Mouse (Mus musculus): ENCODE data around the gene Casz1. TPM values are rescaled to one million over a fixed set of nuclear protein-coding genes. Genes with fewer than 3 reads are reported as not detected.

Gene Casz1
- 1 to 10 TPM; 1.1 to 1.3 TPM for total RNA-seq (2021)
- long read RNA-seq, partial matches to known transcripts = 0 of 1 reads
- long read RNA-seq, other reads (novel, unspliced or antisense) = 1 of 1 reads

DNA sequence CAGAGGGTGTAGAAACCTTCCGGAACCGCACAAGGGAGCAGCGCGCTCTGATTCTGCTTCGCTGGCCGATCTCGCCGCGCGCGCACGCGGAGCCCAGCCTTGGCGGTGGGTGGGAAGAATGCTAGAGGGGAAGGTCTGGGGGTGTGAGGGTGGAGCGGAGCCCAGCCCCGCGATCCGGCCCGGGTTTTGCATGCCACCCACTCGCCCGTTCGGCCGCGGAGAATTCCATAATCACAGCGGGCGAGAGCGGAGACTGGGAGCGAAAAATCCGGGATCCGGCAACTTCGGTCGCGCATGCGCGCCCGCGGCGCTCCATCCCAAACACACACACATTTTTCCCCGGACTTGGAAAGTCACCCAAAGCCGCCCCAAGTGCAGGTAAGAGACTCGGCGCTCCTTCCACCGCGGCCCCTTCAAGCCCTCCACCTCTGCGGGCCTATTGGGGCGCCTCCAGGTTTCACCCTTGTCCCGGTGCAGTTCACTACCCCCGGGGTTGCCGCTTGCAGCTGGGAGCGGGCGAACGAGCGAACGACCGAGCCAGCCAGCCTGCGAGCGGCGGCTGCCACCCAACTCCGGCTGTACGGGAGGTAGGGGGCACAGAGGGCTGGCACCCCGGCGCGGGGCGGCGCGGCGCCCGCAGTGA, at the start of gene Casz1:
TSS of gene Casz1 (plus strand) at position 293 of the 643 bp plus-strand sequence.
- peak; percentile 91 to 93 for DNase-seq (ENCODE audit: low spot score in 2 of 2)

DNA sequence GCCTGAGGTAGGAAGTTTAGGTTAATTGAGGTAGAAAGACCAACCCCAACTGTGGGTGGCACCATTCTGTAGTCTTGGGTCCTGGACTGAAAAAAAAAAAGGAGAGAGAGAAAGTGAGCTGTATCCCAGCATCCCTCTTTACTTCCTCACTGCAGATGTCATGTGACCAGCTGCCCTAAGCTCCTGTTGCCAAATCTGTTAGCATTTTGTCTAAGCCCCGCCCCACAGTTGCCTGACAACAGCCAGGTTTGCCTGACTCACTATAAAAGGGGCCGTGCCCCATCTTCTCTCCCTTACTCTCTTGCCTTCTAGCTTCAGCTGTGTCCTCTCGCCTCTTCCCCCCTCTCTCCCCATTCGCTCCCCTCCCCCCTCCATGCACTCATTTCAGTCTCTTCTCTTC, 45.4 kb upstream of the Casz1 start:
- DNase-seq (ENCODE audit: low spot score in 2 of 2) = no peak

DNA sequence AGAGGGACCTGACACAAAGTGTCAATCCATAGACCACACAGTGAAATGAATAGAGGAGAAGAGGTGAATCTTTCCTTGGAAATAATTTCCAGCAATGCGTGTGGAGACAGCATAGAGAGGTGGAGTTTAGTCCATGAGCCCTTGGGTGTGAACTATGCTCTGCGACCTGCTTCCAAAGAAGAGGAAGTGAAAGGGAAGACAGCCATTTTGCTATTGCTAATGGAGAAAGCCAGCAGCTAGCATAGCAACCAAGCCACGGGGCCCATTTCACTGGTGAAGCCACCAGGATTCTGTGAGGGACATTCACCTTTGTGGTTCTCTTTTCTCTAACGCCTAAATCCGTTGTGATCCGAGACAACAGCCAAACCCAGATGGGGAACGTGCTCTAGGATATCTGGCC, 44.1 kb upstream of the Casz1 start:
- no peak for DNase-seq (ENCODE audit: low spot score in 2 of 2)

DNA sequence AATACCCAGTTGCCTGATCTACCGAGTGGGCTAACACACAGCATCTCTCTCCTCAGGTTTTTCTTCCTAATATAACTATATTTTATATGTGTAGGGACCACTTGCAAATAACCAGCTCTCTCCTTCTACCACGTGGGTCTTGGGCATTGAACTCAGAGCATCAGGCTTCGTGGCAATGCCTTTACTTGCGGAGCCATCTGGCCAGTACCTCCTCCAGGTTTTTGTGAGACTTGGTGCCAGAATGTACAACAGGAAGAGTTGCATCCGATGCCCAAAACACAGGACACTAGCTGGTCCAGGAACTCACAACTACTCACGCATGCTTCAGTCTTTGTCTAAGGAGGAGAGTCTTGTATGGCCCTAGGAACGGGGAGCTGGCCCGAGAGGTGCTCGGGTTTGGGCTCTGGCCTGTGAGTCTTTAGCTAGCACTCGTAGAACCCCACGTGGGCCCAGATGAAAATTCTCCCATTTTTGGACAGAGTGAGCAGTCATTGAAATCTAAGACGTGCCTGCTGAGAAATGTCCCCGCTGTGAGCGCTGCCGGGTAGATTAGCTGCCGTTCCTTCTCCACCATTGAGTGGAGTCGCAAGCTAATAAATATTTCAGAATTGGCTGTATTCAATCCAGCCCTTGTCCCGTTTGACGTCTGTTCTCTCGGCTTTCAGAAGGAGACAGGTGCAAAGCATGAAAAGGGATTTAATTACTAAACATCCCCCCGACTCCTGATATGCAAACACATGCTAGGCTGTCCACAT, 38.0 kb upstream of the Casz1 start:
- no peak for DNase-seq (ENCODE audit: low spot score in 2 of 2)

DNA sequence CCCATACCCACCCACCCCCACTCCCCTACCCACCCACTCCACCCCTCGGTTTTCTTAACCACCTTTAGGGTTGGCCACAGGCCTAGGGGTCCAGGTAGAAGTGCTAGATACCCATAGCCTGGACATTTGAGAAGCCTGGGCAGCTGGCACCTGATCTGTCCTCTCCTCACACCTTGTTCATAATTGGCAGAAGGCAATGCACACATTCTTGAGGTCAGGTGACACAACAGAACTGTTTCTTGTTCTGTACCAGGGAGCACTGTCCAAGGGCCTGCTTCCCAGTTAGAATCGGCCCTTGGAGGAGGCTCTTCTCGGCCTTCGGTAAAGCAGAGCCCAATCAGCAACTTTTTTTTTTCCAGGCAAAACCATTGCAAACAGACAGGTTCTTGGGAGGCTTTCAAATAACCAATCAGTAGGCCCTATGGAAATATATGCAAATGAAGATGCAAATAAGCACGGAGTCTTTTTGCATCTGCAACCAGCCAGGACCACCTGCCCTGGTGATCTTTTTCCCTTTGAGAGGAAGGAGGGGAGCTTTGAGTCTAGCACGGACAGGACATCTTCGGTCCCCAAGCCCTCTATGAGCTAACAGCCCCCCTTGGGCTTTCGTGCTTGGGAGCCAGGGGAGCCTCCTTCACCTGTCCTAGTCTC, 36.4 kb upstream of the Casz1 start:
- no peak for DNase-seq (ENCODE audit: low spot score in 2 of 2)

DNA sequence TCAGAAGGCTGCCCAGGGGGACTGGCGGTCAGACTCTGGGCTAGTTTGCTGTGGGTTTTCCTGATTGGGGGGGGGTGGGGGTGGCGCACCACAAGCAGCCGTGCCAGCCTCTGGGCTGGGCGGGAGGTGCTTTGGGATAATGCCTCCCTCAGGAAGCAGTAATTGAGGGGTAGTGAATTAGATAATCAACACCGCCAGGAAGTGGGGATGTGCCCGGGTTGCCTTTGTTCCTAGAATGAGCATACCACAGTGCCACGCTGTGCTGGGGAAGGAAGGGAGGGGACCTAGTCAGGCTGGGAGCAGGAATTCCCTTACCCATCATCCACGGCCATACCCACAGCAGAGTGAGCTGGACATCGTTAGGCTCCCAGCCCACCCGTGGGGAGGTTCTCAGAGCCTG, 35.6 kb upstream of the Casz1 start:
- DNase-seq (ENCODE audit: low spot score in 2 of 2) = no peak

DNA sequence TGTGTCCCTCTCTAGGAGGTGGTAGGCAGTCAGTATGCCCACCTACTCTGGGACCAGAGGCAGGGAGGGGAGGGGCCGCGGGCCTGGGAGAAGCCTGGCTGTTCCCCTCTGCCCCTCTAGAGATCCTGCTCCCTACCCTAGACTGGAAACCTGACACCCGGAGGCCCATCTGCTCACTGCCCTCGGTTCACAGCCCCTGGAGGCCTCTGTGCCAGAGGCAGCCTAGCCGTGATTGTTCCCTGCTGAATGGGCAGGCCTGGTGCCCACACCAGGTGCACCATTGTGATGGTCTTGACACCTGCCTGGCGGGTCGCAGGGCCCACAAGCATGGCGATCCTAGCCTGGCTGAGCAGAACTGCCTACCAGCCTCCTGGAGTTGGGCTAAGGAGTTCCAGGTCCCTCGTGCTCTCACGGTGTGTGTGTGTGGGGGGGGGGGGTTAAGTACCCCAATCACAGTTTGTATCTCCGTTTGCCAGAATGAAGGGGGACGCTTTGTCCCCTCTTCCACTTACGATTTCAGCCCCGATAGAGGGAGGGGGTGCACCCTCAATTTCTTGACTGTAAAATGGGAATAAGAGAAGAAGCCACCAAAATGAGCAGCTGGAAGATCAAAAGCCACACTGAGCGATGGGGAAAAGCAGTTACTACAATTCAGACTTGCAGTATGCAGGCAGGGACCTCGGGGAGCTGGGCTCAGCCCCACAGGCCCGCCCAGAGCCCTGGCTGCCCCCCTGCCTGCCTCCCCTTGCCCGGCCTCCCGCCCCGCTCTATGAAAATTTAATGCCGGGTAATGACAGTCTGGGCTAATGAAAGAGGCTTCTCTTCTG, 33.4 kb upstream of the Casz1 start:
- DNase-seq (ENCODE audit: low spot score in 2 of 2) = no peak

DNA sequence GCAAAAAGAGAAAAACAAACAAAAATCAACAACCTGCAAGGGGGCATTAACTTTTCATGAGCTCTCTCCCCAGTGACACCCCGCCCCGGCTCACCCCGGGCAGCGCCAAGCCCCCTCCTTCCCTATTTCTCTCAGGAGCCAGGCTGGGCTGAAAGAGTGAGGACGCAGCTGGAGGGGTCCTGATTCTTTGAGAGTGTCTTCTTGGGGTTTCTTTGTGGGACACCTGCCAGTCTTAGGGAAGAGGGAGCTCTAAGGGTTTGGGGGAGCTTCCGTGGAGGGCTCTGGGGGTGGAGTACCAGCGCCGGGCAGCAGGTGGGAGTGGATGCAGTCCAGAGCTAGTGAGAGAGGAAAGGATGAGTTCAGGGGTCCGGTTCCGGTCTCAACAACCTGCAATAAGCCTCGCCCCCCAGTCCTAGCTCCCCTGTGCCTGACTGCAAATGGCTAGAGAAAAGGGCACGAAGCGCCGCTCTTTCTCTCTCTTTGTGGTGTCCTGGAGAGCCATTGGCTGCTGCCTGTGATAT, 32.8 kb upstream of the Casz1 start:
- no peak for DNase-seq (ENCODE audit: low spot score in 2 of 2)

DNA sequence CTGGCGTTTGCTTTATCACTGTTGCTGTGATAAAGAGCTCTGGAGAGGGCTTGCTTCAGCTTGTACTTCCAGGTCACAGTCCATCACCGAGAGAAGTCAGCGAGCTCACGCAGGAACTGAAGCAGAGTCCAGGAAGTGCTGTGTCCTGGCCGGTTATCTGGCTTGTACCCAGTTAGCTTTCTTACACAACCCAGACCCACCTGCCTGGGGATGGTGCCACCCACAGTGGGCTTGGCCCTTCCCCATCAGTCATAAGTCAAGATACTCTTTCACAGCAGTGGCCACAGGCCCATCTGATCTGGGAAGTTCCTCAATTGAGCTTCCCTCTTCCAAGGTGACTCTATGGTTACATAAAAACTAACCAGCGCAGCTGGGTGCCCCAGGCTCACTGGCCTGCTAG, 31.6 kb upstream of the Casz1 start:
- DNase-seq (ENCODE audit: low spot score in 2 of 2) = no peak

DNA sequence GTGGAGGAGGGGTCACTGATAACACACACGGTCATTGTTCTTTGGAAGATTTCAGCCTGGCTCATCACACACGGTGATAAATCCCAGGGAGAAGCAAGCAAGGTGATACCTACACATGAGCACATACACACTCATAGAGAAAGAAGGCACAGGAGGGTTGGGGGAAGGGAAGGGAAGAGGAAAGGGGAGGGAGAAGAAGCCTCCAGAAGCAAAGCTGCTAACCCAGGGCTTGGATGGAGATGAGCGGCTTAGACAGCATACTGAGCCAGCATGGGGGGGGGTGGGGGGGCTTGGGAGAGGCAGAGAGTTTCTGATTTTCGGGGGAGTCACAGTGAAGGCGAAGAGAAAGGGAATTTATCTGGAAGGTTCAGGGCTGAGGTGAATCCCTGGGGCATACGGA, 30.2 kb upstream of the Casz1 start:
- no peak for DNase-seq (ENCODE audit: low spot score in 2 of 2)

DNA sequence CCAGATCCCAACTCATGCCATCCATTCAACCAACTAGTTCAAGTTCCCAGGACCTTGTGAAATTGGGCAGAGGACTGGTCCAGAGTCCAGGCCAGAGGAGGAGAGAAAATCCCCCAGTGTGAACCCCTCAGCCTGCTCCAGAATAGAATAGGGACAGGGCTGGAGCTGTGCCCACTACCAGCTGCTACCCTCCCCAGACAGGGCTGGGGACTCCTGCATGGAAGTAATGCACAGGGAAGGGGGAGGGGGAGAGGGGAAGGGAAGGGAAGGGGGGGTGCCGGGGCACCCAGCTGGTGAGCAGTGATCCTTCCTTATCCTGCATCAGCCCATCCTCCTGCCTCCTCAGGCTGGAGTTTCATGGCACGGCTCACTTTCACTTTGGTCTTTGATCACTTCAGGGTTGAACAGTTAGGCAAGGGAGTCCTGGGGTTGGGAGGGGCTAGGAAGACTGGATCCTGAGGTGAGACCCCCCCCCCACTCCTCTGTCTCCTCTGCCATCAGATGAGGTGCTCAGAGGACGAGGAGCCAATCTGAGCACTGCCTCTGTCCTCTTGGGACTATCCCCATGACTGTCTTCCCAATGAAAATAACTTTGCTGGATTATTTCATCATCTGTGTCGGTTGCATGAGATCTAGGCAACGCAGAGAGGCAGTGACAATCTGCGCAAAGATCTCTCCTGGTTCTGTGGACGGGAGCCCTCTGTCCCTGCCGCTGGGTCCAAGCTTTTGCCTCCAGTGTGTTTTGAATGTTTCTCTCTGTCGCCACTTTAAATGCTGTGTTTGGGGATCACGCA, 28.6 kb upstream of the Casz1 start:
- no peak for DNase-seq (ENCODE audit: low spot score in 2 of 2)

DNA sequence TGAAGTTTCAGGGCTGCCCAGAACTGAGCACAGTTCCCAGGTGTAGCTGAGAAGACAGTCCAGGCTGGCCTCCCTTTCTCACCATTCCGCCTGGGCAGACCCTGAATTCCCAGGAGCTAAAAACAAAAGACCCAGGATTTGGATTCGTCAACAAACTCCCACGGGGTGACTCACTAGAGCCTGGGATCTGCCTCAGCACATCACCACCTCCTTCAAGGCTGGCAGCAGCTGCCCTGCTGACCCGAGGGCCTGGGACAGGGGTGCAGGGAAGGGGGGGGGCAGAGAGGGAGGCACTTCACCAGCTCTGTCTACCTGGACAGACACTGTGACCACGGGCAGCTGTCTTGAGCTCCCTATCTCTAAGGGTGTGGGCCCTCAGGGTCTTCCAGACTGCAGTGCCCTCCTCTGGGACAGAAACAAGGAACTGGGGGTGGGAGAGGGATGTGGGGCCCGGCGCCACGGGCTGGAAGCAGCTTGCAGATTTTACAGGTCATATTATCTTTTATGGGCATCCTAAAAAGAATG, 24.1 kb upstream of the Casz1 start:
- no peak for DNase-seq (ENCODE audit: low spot score in 2 of 2)

DNA sequence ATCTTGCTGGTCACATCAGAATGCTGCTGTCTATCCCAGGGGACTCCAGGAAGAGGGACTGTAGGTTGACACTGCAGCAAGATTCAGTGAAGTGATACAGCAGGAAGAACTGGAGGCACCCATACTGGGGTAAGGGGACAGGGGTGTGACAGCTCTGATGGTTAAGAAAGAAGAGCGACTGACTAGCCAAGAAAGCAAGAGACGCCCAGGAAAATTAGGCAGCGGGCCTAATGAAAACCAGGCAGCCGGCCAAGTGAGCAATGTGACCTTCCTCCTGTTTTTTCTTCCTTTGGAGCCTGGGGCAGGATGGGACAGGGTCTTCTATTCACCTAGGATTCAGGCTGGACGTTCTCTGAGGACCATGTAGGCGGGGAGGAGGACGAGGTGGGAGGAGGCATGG, 22.7 kb upstream of the Casz1 start:
- peak; percentile 40 to 62 for DNase-seq (ENCODE audit: low spot score in 2 of 2)

DNA sequence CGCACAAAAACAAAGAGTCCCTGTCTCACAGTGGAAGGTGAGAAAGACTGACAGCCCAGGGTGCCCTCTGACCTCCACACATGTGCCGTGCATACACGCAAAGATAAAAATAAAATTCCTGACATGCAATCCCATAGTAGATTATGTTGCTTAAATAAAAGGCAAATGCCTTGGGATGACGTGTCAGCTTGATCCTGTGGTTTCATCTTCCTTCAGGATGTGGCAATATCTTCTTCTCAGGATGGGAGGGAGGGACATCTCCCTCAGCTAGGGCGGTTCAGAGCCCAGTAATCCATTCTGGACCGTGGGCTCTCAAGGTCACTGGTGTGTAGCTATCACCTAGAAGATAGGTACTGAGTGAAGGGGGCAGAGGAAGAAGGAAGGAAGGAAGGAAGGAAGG, 21.3 kb upstream of the Casz1 start:
- no peak for DNase-seq (ENCODE audit: low spot score in 2 of 2)

DNA sequence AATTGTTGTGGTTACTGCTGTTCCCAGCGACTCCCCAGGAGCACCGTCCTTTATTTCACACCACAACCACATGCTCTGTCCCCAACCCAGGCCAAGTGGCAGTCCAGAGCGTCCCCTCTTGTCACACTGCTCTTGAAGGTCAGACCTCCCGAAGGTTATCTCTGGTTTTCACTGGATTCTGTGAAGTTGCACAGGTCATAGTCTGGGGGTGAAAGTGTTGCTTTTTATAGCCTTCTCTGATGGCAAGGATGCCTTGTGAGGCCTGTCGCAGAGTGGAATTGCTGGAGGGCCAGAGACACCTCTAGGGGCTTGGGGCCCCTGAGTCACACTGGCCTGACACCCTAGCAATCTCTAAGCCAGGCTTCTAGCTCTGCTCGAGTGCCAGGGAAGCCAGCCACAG, 20.5 kb upstream of the Casz1 start:
- DNase-seq (ENCODE audit: low spot score in 2 of 2) = no peak

DNA sequence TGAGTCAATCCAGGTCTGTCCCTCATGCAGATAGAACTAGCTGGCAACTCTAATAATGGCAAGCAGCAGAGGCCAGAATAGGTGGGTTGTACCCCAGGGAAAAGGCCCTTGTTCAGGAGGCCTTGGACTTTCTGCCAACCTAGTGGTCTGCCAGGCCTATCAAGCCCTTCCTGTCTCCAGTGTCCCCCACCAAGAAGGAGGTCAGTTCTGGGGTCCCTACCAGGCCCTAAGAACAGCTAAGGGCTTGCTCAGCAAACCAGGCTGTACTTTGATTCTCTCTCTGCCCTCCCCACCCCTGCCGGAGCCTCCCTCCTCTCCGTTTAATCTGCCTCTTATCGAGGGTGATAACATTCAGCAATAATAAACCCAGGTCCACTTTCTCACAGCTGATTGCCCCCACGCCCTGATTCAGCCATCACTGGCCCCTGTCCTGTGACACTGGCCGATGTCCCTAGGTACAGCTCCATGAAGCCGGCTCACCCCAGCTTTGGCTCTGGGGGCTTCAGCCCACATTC, 19.1 kb upstream of the Casz1 start:
- no peak for DNase-seq (ENCODE audit: low spot score in 2 of 2)

DNA sequence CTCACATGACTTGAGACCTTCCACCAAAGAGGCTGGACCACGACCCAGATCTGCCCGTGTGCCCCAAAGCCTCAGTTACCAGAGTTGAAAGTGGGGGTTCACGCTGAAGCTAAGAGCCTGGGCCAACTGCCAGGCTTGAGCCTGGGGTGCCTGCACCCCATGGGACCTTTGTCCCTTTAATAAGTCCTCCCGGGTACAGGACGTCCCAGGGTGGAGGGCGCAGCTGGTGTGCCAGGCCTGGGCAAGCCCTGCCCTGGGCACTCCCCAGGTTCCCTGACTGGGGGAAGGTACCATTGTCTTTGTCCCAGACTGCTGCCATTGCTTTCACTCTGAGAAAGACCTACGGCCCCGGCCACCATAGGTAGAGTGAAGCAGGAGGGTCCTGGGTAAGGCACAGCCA, 18.2 kb upstream of the Casz1 start:
- no peak for DNase-seq (ENCODE audit: low spot score in 2 of 2)

DNA sequence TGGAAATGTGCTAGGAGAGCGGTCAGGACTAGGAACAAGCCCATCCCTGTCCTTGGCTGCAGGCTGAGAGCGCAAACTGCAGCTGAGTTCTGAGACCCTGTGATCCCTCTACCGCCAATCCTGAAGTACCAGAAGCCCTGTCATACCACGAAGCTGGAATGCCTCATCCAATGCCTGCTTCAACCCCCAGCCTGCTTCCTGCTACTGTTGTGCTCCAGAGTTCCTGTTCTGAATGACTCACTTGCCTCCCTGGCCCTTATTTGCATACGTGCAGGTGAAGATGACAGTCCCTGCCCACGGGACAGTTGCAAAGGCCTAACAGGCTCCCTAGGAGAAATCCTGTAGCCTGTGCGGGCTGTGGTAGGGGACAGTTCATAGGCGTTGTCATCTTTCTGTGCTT, 13.3 kb upstream of the Casz1 start:
- no peak for DNase-seq (ENCODE audit: low spot score in 2 of 2)

DNA sequence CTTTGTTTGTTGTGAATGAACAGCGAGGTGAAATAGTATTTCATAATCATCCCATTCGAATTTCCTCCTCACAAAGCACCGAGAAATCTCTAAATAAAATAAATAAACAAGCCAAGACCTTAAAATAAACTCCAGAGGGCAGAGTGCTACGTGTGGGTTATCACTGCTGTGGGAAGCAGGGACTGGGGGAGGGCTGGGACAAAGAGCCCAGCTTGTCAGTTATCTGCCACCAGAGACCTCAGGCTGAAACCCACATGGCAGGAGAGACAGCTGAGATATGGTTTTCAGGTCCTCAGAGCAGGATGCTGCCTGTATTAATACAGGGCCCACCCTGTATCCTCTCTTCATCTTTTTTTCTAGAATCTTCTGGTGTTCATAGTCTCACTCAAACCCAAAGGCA, 9.2 kb upstream of the Casz1 start:
- no peak for DNase-seq (ENCODE audit: low spot score in 2 of 2)
